Mouse (Mus musculus): ENCODE results near the gene Fnbp1l.

The Fnbp1l gene

DNA sequence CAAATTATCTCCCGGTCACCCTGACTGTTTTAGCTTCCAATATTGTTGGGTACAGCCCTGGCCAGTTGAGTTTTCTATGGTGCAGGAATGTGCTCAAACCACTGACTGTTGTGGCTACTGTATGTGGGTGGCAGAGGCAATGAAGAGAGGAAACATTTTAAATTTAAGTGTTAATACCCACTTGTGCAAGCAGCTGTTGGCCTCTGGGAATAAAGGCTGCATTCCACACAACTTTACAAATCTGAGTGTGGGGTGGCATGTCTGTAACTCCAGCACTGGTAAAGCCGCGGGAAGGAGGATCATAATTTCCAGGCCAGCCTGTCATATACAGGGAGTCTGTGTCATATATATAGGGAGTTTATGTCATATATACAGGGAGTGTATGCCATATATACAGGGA lies 99.2 kb downstream of the Fnbp1l start:
- DNase-seq, result no peak

DNA sequence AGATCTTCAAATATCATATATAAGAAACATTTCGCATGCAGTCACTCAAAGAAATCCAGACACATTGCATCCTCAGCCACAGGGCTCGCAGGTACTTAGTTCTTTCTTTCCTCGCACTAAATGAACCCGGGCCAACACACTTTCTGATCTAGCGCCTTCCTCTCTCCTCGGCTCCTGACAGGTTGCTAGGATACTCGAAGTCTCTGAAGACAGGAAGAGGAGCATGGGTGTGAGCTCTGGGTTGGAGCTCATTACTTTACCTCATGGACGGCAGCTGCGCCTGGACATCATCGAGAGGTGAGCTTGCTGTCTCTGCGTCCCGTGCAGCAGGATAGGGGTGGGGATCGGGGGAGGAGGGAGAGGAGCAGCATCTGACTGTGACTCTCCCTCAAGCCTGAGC lies 100.4 kb downstream of the Fnbp1l start:
- DNase-seq, result no peak

DNA sequence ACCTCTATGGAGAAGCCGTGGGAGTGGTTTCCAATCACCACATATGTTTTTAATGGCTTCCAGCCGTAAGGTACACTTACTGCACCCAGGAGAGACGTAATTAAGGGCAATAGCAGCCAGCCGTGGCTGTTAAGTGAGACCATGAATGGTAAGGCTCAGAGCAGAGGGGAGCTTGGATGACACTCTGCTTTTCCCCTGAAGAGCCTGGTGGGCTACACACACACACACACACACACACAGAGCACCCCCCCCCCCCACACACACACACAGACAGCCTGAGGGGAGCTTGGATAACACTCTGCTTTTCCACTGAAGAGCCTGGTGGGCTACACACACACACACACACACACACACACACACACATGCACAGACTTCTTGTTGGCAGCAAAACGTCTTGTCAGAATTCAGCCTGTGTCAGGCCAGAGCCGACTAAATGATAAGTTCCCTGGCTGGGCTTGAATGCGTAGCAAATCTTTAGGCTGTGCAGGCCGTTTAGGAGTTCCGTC lies 101.2 kb downstream of the Fnbp1l start:
- DNase-seq, result no peak

DNA sequence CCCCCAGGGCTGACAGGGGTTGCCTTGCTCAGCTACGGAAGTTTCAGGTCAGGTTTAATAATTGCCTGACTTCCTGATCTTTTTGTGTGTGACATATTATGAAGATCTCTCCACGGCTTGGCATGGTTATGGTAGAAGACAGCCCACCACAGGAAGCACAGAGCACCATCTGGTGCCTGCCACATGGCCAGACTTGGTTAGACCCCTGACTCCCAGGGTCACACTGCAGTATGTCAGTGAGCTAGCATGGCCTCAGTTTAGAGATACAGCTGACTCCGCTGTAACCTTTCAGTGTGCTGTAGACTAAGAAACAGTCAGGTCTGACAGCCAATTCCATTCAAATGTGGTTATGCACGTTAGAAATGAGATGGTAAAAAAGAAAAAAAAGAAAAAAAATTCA lies 101.8 kb downstream of the Fnbp1l start:
- DNase-seq, result no peak

DNA sequence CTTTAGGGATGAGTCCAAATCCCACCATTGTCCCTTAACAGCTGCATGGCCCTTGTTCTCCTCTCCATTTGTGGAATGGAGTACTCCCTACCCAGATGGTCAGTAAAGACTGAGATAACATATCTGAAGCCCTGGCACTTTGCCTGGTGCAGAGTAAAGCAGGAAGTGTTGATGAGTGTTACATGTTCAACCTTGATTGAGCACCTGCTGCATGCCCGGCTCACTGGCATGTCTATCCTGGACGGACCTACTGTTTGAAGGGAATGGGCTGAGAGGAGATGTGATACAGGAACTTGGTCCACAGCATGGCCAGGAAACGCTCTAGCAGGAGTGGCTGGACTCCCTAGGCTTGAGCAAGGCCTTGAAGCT lies 103.2 kb downstream of the Fnbp1l start:
- DNase-seq, result no peak

DNA sequence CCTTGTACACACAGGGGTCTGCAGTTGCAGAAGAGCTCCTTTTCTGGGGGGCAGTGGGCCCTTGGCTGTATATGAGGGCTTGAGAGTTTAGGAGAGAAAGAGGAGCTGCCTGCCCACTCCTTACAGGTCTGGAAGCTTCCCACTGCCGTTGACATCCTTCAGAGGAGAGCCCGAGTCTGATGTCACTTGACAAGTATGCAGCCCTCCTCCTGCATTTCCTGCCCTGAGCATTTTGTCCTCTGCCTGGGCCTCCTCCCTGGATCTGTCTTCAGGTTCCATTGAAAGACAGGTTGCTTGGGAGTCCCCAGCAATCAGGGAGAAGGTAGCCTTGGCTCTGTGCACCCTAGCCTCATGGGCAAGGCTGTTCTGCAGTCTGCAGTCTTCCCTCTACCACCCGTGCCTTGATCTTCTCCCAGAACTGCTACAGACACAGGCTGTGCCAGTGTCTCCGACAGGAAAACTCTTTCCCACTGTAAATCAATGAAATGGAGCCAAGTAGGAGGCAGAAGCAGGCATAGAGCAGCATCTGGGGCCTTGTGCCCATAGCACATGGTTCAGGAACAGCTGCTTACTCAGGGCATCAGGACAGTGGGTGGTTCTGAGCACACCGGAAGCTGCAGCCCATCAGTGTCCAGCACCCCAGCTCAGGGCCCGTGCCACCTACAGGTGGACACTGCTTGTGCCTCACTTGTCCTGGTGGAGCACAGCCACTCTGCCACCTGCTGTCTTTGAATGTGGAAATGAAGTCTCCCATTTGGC lies 103.8 kb downstream of the Fnbp1l start:
- no peak for DNase-seq

DNA sequence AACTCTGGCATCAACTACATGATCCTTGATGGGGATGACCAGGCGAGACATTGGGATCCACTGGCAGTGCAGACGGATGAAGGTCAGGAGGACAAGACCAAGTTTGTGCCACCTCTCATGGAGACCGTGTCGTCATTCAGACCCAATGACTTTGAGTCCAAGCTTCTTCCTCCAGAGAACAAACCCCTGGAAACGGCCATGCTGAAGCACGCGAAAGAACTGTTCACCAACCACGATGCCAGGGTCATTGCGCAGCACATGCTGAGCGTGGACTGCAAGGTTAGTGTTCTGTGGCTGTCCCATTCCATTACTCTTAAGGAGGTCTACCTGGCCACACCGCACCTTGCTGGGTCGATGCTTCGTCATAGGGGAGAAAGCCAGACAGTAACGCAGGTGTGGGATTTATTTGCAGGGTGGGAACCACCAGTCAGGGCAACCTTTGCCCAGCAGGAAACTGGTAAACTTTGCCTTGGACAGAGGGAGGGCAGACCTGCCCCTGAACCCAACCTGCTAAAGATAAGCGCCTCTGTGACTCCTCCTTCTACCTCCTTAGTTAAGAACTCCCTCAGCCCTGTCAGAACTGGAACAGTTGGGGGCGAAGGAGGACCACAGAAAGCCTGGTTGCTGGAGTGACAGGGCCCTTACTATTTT lies 106.7 kb downstream of the Fnbp1l start:
- no peak for DNase-seq

DNA sequence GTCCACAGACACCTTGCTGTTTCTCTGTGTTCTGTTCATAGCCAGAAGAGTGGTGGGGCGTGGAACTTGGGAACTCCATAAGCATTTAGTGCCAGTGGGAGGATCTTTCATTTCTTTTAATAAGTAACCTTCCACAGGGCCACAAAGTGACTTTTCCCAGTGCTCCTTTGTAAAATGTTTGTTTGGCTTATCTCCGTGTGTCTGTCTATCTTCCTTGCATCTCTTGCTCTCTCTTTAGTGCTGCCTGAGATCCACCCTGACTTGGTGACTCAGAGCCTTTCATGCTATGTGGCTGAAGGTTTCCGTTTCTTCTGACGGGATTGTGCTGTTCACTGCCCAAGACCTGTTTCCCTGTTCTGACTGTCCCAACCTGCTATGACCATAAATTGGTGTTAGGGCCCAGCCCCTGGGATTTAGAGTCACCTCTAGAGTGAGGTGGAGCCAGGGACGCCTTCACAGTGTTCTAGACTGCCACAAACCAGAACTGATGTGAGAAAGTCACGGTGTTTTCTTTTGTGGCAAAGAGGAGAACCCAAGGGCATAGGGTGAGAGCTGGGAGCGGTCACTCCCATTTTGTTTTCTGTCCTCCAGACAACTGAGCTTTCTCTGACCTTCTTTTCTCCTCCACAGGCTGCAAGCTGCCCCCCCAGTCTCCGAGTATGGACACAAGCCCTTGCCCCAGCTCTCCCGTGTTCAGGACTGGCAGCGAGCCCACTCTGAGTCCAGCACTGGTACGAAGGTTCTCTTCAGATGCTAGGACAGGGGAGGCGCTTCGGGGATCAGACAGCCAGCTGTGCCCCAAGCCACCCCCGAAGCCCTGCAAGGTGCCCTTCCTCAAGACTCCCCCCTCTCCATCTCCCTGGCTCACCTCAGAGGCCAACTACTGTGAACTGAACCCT lies 107.5 kb downstream of the Fnbp1l start:
- DNase-seq, result no peak

DNA sequence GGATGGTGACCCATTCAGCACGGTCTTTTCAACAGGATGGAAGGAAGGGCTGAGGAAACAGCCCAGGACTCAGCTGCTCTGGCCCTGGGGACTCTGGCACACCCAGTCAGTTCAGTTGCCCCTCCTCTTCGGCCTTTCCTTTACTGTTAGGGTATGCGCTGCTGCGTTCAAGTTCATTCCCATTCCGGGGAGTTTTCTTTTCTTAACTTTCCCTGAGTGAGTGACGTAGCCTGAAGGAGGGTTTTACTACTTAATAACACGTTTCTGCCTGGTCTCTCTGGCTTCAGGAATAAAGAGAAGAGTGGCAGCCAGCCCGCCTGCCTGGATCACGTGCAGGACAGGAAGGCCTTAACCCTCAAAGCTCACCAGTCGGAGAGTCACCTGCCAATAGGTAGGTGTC lies 108.6 kb downstream of the Fnbp1l start:
- peak; percentile 24 for DNase-seq

DNA sequence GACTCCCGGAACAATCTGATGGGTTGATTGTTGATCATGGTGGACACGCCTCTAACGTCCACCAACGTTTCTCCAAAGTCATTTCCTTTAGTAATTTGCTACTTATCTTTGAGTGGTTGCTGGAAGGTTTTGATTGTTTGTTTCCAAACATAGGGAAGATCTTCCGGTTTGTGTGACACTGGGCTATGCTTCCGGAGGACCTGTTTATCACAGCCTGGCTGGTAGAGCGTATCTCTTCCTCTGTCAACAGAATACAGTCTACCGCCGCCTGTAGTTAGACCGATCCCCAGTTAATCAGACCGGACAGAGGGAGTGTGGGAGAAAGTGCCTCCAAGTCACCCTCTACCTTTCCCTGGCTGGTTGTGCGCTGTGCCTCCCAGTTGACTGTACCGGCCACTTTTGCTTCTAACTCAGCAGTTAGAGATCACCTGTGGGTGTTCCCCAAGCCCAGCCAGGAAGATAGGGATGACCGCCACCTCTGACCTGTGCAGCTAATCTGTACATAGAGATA lies 109.2 kb downstream of the Fnbp1l start:
- peak; percentile 46 for DNase-seq

DNA sequence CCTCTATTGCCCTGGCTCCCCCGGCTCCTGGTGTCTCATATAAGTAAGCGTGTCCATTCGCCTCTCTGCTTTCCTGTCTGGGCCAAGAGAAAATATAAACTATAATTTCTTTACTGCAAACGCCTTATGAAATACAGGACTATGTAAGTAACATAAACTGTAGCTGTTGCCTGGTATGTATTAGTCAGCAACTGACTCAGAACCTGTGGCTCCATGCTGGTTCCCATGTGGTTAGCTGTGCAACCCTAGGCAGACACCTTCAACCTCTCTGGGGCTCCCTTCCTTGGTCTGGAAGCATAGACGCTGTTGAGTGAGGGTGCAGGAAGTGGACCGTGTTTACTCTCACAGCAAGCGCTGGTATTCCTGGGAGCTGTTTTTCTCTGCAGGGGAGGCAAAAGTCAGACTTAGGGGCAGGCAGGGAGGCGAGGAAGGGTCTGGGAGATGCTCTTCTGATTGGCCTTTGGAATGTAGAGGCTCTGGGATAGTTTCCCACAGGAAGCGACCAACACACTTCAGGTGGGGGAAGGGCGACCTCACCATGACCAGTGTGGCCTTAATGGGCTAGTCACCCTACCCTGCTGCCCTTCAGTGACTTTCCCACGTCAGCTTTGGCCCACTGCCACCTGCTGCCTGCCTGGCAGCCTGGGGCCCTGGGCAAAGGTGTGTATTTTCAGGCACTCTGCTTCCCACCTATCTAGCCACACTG lies 109.8 kb downstream of the Fnbp1l start:
- peak; percentile 64 for DNase-seq

DNA sequence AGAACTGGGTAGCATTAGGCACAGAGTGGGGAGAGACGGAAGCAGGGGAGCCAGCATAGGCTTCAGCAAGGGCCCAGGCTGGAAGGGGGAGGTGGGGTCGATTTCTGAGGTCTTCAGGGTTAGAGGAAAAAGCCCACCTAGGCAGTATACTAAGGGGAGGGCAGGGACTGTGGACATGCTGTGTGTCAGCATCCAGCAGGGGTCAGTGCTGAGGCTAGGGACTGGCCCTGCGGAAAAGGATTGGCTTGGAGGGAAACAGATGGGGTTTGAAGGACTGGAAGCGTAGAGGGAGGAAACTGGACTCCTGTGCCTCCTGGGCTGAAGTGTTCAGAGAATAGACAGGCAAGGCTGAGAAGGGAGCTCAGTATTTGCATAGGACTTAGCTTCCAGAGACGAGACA lies 110.4 kb downstream of the Fnbp1l start:
- peak; percentile 87 for DNase-seq

DNA sequence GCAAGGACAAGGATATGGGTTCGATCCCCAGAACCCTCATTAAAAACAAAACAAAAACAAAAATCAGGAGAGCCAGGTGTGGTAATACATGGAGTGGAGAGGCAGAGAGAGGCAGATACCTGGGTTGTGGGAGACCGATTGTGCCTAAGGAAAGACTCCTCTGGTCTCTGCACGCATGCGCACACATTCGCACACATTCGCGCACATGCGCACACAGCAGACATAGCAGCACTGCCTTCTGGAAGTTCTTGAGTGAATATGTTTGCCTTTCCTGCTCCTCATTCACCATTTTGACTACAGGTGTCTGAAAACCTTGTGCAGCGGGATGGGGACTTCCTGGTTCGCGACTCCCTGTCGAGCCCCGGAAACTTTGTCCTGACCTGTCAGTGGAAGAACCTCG lies 111.7 kb downstream of the Fnbp1l start:
- no peak for DNase-seq

DNA sequence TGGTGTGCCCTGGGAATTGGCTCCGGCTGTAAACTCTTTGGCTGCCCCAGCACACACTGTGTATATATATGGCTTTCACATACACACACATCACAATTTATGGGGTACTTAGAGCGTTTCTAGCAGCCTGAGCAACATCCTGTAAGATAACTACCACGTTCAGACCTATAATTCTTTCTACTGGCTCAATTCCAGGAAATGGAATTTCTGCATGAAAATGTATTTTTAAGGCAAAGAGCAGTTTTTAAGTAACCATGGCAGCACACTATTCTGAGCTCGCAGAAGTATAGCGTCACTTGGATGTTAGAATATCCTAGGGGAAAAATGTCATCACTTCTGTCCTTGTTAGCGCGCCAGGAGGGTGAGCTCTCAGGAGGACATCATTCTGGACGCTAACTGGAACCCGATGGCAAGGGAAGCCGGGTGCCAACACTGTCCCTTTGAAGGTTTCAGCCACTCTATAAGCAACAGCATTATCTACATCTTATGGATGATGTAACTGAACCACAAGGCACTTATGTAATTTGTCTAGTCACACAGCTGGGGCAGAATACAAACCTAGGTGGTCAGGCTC lies 113.1 kb downstream of the Fnbp1l start:
- DNase-seq, result no peak

DNA sequence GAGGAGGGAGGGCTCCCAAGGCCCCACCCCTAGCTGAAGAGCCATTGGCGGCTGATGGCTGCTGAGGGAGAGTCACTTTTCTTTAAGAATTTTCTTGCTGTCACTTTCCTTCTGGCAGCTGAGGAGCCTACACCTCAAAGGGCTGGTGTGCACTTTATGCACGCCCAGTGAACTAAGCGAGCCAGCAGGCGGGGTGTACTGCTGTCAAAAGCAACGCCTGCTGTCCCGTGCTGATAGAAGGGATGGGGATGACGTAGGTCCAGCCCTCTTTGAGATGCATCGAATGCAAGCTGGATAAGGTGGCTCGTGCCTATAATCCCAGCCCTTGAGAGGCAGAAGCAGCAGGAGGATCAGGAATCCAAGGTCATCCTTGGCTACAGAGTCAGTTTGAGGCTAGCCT lies 118.6 kb downstream of the Fnbp1l start:
- no peak for DNase-seq

DNA sequence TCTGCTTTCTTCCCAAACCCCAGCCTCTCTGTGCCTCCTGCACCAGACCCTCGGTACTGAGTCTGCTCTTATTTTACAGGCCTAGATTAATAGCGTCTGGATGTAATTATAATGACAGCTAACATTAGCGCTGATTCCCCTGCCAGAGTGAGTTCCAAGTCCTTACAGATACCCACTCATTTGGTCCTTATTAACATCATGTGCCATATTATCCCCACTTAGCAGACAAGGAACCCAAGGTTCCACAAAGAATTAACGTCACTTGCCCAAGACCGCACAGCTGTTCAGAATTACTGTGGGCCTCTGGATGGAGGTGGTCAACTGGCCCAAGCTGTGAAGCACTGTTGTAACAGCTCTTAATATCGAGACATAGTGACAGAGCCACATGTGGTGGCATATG lies 119.9 kb downstream of the Fnbp1l start:
- DNase-seq, result no peak

DNA sequence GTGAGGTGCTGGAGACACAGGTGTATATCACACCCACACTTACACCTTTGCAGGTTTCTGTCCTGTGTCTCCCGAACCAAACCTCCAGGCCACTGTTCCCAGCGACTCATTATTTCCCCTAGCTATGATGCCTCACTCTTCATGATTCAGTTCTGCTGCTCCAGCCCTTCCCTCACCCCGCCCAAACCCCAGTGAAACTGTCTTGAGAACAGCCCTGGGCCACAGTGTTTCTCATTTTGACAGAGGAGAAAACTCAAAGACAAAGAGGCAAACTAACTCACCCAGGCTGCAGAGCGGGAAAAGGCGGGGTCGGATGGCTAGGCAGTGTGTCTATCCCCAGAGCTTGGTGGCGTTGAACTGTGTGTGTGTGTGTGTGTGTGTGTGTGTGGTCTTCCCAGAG lies 121.0 kb downstream of the Fnbp1l start:
- DNase-seq, result no peak

DNA sequence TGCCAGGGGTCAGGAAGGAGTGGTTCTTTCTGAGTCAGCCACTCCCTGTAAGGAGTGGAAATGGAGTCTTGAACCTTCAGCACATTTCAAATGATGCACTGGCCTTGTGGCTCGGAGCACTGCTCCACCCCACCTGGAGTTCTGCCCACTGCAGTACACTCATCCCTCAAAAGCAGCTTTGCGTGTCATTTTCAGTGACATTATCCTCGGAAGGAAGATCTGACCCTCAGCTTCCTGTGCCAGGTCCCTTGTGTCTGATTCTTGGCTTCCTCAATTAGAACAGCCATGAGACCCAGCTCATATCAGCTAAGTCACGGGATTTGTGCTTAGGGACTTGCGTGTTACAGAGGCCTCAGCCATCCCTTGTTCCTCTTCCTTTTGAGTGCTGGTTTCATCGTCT lies 121.6 kb downstream of the Fnbp1l start:
- no peak for DNase-seq

DNA sequence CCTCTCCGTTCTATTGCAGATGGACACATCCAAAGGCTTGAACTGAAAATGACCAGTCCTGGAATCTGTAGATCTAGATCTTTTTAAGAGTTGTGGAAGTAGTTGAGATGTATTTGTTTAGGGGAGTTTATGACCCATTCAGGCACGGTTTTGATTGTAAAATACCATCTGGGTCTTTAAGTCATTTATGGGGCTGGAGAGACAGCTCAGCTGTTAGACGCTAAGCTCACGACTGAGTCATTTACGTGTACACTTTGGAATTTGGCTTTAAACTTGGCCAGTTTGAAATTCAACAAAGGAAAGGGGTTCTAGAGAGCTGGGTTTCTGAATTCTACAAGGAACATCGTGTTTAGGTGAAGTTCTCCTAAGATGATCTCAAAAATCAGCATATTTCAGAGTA lies 124.8 kb downstream of the Fnbp1l start:
- DNase-seq, result no peak

DNA sequence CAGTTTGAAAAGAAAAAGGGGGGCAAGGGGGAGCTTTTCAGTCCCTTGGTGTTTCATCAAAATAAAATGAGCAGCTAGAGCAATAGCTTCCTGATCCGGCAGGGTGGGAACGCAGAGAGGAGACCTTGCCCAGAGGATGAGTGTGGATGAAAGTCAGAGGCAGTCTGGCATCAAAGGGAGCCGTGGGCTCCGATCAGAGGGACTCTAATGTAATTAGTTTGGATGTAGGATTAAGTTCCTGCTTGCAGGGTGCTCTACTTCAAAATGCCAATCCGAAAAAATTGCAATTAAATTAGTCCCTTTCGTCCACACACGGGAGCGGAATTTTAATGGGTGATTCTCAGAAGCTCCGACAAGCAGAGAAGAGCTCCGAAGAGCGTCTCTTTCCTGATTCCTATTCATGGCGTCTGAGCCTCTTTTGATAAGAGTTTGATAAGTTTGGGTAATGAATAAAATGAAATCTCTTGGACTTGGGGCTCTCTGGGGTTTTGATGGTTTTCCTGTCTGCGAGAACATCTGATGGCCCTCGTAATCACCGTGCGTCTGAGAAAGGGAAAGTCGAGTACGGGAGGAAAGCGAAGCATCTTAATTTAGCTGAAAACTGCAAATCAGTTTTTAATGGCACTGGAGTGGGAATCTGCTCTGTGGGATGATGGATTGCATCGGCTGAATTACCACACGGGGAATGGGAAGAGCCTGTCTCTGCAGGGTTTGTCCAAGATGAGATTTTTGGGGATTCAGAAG lies 126.5 kb downstream of the Fnbp1l start:
- no peak for DNase-seq

DNA sequence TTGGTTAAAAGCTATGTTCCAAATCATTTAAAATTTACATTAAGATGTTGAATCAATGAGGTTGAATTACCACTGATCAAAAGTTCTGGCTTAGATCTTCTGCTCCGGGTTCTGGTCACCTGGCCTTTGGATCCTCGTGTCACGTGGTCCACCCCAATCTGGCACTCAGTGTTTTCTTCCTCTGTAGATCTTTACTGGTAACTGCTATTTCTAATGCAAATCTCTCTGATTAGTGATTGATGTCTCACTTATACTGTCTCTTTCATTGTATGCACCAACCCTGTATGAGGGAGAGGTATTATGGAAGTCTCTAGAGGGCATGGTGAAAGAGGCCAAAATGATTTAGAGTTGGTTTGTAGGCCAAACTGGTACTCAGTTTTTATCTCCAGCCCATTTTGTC lies 127.5 kb downstream of the Fnbp1l start:
- DNase-seq, result no peak

DNA sequence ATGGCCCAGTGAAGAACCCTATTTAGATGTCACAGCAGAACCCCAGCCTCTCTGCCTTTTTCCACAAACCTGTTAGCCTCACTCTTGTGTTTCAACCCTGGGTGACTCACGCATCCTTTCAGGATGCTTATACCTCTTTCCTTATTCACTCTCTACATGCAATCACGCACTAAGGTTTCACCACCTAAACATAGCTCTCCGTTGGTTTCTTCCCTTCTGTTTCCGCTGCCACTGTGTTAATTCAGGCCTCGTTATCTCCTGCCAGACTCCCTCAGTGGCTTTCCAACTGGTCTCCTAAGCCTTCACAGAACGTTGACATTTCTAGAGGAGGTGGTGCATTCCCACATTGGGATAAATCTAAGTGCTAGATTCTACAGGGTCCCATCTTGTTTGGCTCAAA lies 128.9 kb downstream of the Fnbp1l start:
- DNase-seq, result no peak

Data from lung, postnatal 10 days (tissue).